Mouse (Mus musculus) embryo, embryonic 11.5 days (tissue): Measurements from ENCODE around the gene Mroh3.

ENCODE experiments used
- DNase-seq: peaks from one replicate; pipeline ENCODE4 v3.0.0-alpha.2; 2012; ENCODE audit warnings: low read depth, low spot score

Mroh3 gene

DNA sequence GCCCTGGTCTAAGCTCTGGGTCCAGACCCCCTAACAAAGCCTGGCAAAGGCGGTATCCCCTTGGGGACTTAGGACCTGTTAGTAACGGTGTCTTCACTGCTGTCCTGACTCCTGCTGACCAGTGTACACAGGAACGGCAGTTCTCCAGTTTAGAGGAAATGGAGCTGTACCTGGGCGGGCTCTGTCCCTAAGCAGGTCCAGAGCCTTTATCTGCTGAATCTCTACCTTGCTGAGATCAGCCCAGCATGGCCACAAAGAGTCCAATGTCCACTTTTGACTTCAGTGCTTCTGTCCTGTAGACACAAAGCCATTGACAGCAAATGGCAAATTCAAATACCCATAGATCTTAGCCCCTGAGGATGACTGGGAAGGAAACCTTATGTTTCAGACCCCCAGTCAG, 55.7 kb downstream of the Mroh3 start:
- no peak for DNase-seq

GRCm38 (mm10) chr1:136156304-136156703, 56.3 kb downstream of the Mroh3 start:
- DNase-seq: no peak

DNA sequence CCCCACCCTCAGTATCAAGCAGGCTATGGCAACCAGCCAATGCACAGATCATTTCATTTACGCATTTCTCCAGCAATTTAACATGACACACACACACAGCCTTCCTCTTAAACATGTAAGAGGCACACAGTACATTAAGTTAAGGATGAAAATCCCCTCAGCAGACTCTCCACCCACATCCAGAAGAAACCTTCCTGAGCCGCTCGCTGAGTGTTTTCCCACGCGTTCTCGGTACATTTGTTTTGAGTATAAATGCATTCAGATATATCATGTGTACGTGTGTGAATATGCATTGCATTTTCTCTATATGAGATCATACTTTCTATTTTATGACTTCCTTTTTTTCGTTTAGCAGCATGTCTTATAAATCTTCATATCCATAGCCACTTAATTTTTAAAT, 61.3 kb downstream of the Mroh3 start:
- no peak for DNase-seq

DNA sequence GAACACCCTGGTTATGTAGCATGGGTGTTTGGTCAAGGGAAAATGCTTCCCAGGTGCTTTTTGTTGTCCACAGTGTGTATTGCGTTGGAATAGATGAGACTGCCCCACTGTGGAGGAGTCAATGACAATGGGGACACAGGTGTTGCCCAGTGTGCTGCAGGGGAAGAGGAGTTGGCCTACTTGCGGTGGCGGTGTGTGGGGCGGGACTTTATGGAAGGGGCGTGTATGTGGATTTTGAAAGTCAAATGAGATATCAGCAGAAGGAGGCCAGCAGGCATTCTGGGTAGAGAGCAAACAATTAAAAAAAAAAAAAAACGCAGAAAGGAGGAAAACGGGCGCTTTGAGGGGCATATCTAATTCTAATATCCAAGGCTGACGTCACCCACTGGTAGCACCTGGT, 62.9 kb downstream of the Mroh3 start:
- no peak for DNase-seq

DNA sequence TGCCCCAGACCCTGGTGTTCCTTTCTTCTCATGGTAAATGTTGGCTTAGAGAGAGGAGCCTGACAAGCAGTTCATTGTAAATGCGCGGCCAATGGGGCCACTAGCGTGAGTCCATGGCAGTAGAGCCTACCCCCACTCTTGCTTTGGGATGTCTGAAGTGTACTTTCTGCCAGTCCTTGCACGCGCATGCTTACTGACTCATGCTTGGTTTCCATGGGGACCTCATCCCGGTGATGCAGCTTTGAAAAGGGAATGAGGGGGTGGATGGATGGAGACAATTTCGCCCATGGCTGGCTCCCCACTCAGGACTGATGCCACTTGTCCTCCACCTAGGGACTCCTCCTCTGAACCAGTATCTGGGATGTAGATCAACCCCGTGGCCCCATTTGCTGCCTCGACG, 69.1 kb downstream of the Mroh3 start:
- no peak for DNase-seq

- DNase-seq: no peak
Observed at GRCm38 (mm10) chr1:136142336-136142735, 70.3 kb downstream of the Mroh3 start.

DNA sequence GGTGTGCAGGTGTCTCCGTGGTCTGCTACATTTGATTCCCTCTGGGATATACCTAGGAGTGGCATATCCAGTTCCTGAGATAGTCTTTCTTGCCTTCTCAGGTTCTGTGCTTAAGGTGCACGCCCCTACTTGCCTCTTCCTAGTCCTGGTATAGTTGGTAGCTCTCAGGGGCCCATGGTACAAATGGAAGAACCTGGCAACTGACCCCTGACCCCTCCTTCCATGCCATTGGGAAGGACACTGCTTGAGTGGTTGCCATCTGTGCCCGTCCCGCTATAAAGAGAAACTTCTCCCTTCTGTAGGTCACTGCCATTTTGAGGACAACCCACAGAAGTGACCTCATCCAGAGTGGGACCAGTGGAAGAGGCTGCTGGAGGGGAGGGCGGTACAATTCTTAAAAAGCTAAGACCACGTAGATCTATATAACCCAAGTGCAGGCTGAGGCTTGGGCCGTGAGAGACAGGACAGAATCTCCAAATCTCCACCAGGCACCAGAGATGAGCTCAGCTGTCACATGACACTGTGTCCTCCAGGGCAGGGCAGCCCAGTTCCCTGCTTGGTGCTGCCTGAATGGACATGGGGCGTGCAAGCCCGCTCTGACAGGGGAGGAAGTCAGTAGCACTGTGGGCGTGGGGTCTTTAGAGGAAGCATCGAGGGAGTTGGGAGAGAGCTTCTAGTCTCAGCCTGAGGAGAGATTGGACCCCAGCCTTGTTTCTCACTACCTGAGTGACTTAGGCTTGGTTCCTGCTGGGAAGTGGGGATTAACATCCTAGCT, 71.3 kb downstream of the Mroh3 start:
- DNase-seq: no peak

GRCm38 (mm10) chr1:136139990-136140640, 72.5 kb downstream of the Mroh3 start:
- DNase-seq: peak; percentile 69

- no peak for DNase-seq
Observed at GRCm38 (mm10) chr1:136138191-136138830, 74.3 kb downstream of the Mroh3 start.

DNA sequence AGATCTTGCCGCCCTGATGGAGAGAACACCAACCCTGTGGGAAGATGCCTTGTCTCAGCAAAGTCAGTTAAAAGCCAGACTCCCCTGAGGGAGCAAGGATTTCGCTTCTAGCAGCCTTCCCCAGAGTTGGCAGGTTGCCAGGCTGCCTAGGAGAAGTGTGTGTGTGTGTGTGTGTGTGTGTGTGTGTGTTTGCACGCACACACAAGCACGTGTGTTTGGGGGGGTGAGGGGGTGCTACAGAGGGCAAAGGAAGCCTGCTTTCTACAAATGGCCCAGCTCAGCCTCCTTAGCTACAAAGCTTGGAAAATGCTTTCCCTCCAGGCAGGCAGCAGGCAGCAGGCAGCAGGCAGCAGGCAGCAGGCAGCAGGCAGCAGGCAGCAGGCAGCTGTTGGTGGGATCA, 75.1 kb downstream of the Mroh3 start:
- DNase-seq: peak; percentile 67

DNA sequence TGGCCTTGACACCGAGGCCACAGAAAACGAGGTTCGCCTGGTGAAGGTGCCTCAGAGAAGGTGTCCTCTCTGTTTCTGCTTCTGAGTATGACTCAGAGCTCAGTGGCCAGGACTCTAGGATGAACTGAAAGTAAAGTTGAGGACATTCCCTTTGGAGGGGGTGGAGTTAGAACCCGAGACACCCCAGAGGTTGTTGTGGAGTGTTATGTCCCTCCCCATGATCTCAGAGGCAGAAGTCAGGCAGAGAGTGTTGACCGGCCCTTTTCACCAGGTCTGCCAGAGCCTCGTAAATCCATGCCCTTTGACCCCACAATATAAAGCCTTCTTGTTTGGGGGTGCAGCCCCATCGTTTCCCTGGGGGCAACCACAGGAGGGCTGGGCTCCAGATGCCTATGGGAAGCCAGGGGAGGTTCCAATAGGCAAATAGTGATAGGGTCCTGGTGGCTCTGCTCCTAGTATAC, 75.5 kb downstream of the Mroh3 start:
- DNase-seq: no peak

DNA sequence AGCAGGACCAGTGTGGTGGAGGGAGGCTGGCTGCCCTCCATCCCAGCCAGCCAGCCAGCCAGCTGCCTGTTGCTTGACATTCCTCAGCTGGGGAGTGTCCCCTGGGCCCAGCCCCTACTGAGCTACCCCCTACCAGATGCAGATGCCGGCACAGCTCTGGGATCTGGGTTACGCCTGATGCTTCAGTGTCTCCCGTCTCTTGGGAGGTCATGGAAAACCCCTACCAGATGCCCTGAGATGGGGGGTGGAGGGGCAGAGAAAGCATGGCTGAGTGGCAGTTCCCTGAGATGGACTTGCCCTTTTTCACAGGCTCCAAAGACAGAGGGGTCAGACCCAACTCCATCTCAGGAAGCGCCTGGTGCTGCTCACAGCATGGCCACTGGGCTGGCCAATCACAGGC, 76.1 kb downstream of the Mroh3 start:
- DNase-seq: no peak

- no peak for DNase-seq
Observed at GRCm38 (mm10) chr1:136135777-136136444, 76.7 kb downstream of the Mroh3 start.

GRCm38 (mm10) chr1:136135046-136135445, 77.6 kb downstream of the Mroh3 start:
- DNase-seq: no peak

- DNase-seq: no peak
Observed at GRCm38 (mm10) chr1:136134547-136134946, 78.1 kb downstream of the Mroh3 start.

- DNase-seq: no peak
Observed at GRCm38 (mm10) chr1:136133570-136134240, 78.9 kb downstream of the Mroh3 start.

DNA sequence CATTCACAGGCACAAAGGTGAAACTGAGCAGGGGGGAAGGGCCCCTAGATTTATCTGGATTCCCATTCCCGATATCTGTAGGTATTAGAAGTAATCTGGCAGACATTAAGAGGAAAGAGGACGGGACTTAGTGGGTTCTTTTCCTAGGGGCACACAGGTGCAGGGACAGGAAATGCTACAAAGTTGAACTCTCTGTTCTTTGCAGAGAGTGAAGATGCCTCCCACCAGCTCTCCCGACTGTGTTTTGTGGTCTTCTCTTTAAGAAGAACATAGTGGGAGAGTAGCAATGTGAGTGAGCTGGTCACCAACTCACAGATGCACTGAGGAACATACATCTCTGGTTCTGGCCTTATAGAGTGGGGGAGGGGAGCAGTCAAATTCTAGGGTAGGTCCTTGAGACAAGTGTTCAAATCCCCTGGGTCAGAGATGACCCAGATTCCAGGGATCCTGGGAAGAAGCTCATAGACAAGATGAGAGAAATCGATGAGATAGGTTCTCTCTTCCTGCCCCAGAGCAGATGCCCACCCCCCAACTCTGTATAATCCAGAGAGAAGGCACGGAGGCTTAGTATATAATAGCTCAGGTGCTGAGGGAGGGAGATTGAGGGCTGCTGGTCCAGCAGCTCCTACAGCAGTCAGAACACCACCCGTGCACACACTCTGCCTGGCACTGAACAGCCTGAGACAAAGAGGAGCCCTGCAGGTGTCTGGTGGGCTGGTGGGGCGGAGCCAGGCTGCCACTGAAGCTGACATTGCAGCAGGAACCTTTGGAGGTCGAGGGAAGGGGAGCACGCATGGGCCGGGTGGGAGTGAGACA, 80.0 kb downstream of the Mroh3 start:
- DNase-seq: no peak
